Mouse (Mus musculus) heart, embryonic 16.5 days (tissue): ENCODE measurements at regions not wholly inside any gene's neighbourhood (a gene's known extent, or its start where the extent isn't known, plus 50 kb on each side); places are given as distances from the start of the nearest gene placed in this dataset.
"Not testable (repeated sequence)": the region's sequence is repeated elsewhere in the genome, so short reads cannot be mapped to it uniquely, and the experiment has no call there.

Experiments
- ATAC-seq: fragments of 200-750 bp; cut with Nextera tagmentation; replicated peaks from 2 replicates; pipeline ENCODE4 v1.8.0; 2017; ENCODE audit warnings: moderate number of reproducible peaks; ENCODE audit not compliant: insufficient read depth, low FRiP score; ENCODE audit errors: extremely low read depth
- H3K27ac ChIP-seq: fragments of 300-500 bp; sonication (generic); 2 replicates; pipeline ENCODE4 v1.5.1; 2014; ENCODE audit warnings: mild to moderate bottlenecking, low read length, control low read depth, moderate library complexity
- H3K27me3 ChIP-seq: fragments of 300-500 bp; sonication (generic); 2 replicates; pipeline ENCODE4 v1.6.1; 2014; ENCODE audit warnings: low read length, mixed read lengths; ENCODE audit not compliant: control insufficient read depth, insufficient read depth
- H3K36me3 ChIP-seq: fragments of 300-500 bp; sonication (generic); 2 replicates; pipeline ENCODE4 v1.6.1; 2014; ENCODE audit not compliant: control insufficient read depth, insufficient read depth
- H3K4me1 ChIP-seq: fragments of 300-500 bp; sonication (generic); 2 replicates; pipeline ENCODE4 v1.6.1; 2014; ENCODE audit warnings: low read length, mixed read lengths; ENCODE audit not compliant: control insufficient read depth, insufficient read depth
- H3K4me2 ChIP-seq: fragments of 300-500 bp; sonication (generic); 2 replicates; pipeline ENCODE4 v1.6.1; 2014; ENCODE audit warnings: low read depth, mild to moderate bottlenecking, control low read depth, low read length
- H3K4me3 ChIP-seq: fragments of 300-500 bp; sonication (generic); 2 replicates; pipeline ENCODE4 v1.5.1; 2014; ENCODE audit warnings: mild to moderate bottlenecking, control low read depth, low read length
- H3K9ac ChIP-seq: fragments of 300-500 bp; sonication (generic); 2 replicates; pipeline ENCODE4 v1.6.1; 2014; ENCODE audit warnings: low read length, control low read depth
- H3K9me3 ChIP-seq: fragments of 300-500 bp; sonication (generic); replicated peaks from 2 replicates; pipeline ENCODE4 v1.6.1; 2016; ENCODE audit warnings: low read length; ENCODE audit not compliant: control insufficient read depth
- WGBS: fragments of 180-500 bp; shearing (Covaris S2); extraction: QIAGEN DNeasy Blood & Tissue Kit; methylation state at CpG from one replicate; pipeline ENCODE4 v1.1.7; 2014; 5-methylcytosine and 5-hydroxymethylcytosine counted together

- Histone ChIP-seq H3K4me2 (no peak overlapping the region), H3K4me1 (no peaks in the 10 kb centered on the region), H3K27me3 (no peaks in the 10 kb centered on the region), H3K36me3 (no peaks in the 10 kb centered on the region), H3K27ac (no peak overlapping the region), H3K9ac (no peak overlapping the region), H3K4me3 (no peak overlapping the region), H3K9me3 (0 out of 2 replicates have a peak, but pooled peaks cover 3% of the 10 kb centered on the region)
- no peak for ATAC-seq
- 91% methylated on average over 6 of the region's 6 CpGs for WGBS
These were observed 124.5 kb downstream of the Suds3 start for GRCm38 (mm10) chr5:116991461-116991860.

GRCm38 (mm10) chr5:116971474-116971873 is 144.4 kb downstream of the Suds3 start:
- ATAC-seq = not testable (repeated sequence)
- H3K9me3 ChIP-seq = peaks cover 10% of the 10 kb centered on the region; the same call in 1 of the 2 replicates
- WGBS = 79% methylated on average over 4 of the region's 4 CpGs

GRCm38 (mm10) chr5:116964171-116964570 is 151.7 kb downstream of the Suds3 start:
- ATAC-seq = no peak
- Histone ChIP-seq H3K27ac (no peak overlapping the region), H3K9me3 (peaks cover 9% of the 10 kb centered on the region; the same call in 1 of the 2 replicates), H3K36me3 (no peaks in the 10 kb centered on the region), H3K4me3 (no peak overlapping the region), H3K4me2 (no peak overlapping the region), H3K27me3 (no peaks in the 10 kb centered on the region), H3K4me1 (no peaks in the 10 kb centered on the region), H3K9ac (no peak overlapping the region)
- 88% methylated on average over 7 of the region's 7 CpGs for WGBS

More at GRCm38 (mm10) chr5:116971474-116971873, 144.4 kb downstream of the Suds3 start:
- H3K27ac ChIP-seq, H3K4me3 ChIP-seq, H3K4me2 ChIP-seq, H3K4me1 ChIP-seq, H3K9ac ChIP-seq, H3K27me3 ChIP-seq, H3K36me3 ChIP-seq: not testable (repeated sequence)

GRCm38 (mm10) chr5:116963106-116963505 is 152.8 kb downstream of the Suds3 start:
- no peaks in the 10 kb centered on the region for H3K36me3 ChIP-seq
- ATAC-seq = no peak
- H3K4me2 ChIP-seq = no peak overlapping the region
- H3K4me1 ChIP-seq = no peaks in the 10 kb centered on the region
- no peak overlapping the region for H3K27ac ChIP-seq
- H3K27me3 ChIP-seq = no peaks in the 10 kb centered on the region
- H3K9me3 ChIP-seq = peaks cover 9% of the 10 kb centered on the region; the same call in 1 of the 2 replicates
- H3K4me3 ChIP-seq = no peak overlapping the region
- WGBS = 56% methylated on average over 2 of the region's 2 CpGs
- H3K9ac ChIP-seq = no peak overlapping the region

GRCm38 (mm10) chr5:116960041-116960440 is 155.9 kb downstream of the Suds3 start:
- H3K36me3 ChIP-seq = no peaks in the 10 kb centered on the region
- no peak for ATAC-seq
- WGBS = 66% methylated on average over 8 of the region's 8 CpGs

GRCm38 (mm10) chr5:116958141-116958540 is 157.8 kb downstream of the Suds3 start:
- peaks cover 13% of the 10 kb centered on the region; the same call in 1 of the 2 replicates for H3K9me3 ChIP-seq
- no peaks in the 10 kb centered on the region for H3K36me3 ChIP-seq
- ATAC-seq = no peak
- no peak overlapping the region for H3K4me2 ChIP-seq
- WGBS = 59% methylated on average over 5 of the region's 5 CpGs
- no peaks in the 10 kb centered on the region for H3K27me3 ChIP-seq
- H3K4me3 ChIP-seq = no peak overlapping the region
- H3K4me1 ChIP-seq = no peaks in the 10 kb centered on the region
- no peak overlapping the region for H3K27ac ChIP-seq
- H3K9ac ChIP-seq = no peak overlapping the region

More at GRCm38 (mm10) chr5:116960041-116960440, 155.9 kb downstream of the Suds3 start:
- no peak overlapping the region for H3K27ac ChIP-seq
- H3K9me3 ChIP-seq = peaks cover 13% of the 10 kb centered on the region; the same call in 1 of the 2 replicates
- H3K4me3 ChIP-seq = no peak overlapping the region
- no peak overlapping the region for H3K9ac ChIP-seq
- H3K4me2 ChIP-seq = no peak overlapping the region
- no peaks in the 10 kb centered on the region for H3K4me1 ChIP-seq
- H3K27me3 ChIP-seq = no peaks in the 10 kb centered on the region

- Histone ChIP-seq H3K36me3 (no peaks in the 10 kb centered on the region), H3K4me2 (no peak overlapping the region)
- no peak for ATAC-seq
These were observed 159.3 kb downstream of the Suds3 start for GRCm38 (mm10) chr5:116956572-116956971.

GRCm38 (mm10) chr5:116950280-116950881 is 165.5 kb downstream of the Suds3 start:
- no peak for ATAC-seq
- 7% methylated on average over 3 of the region's 4 CpGs for WGBS

More at GRCm38 (mm10) chr5:116956572-116956971, 159.3 kb downstream of the Suds3 start:
- H3K27ac ChIP-seq = no peak overlapping the region
- H3K4me1 ChIP-seq = no peaks in the 10 kb centered on the region
- no peak overlapping the region for H3K9ac ChIP-seq
- 68% methylated on average over 13 of the region's 13 CpGs for WGBS
- H3K4me3 ChIP-seq = no peak overlapping the region
- H3K27me3 ChIP-seq = no peaks in the 10 kb centered on the region
- peaks cover 5% of the 10 kb centered on the region; the same call in 1 of the 2 replicates for H3K9me3 ChIP-seq

GRCm38 (mm10) chr5:116934585-116934984 is 181.3 kb downstream of the Suds3 start:
- H3K27ac ChIP-seq = no peak overlapping the region
- H3K4me3 ChIP-seq = no peak overlapping the region
- H3K4me1 ChIP-seq = no peaks in the 10 kb centered on the region
- H3K27me3 ChIP-seq = no peaks in the 10 kb centered on the region
- H3K4me2 ChIP-seq = no peak overlapping the region
- no peaks in the 10 kb centered on the region for H3K36me3 ChIP-seq
- ATAC-seq = no peak
- peaks cover 2% of the 10 kb centered on the region; the same call in 1 of the 2 replicates for H3K9me3 ChIP-seq
- no peak overlapping the region for H3K9ac ChIP-seq
- 54% methylated on average over 5 of the region's 5 CpGs for WGBS

More at GRCm38 (mm10) chr5:116950280-116950881, 165.5 kb downstream of the Suds3 start:
- H3K4me3 ChIP-seq = no peak overlapping the region
- no peaks in the 10 kb centered on the region for H3K4me1 ChIP-seq
- no peaks in the 10 kb centered on the region for H3K27me3 ChIP-seq
- no peak overlapping the region for H3K9ac ChIP-seq
- no peak overlapping the region for H3K4me2 ChIP-seq
- no peak overlapping the region for H3K27ac ChIP-seq
- H3K9me3 ChIP-seq = no peaks in the 10 kb centered on the region
- no peaks in the 10 kb centered on the region for H3K36me3 ChIP-seq
